Mouse (Mus musculus) right cerebral cortex, postnatal 25 days (tissue): ENCODE data around the gene Slc12a4.

Experiments
- DNase-seq: peaks from one replicate; pipeline ENCODE4 v3.0.0; 2022

The Slc12a4 gene

GRCm38 (mm10) chr8:105925123-105925522, 40.8 kb downstream of the Slc12a4 start:
- DNase-seq: no peak

GRCm38 (mm10) chr8:105919390-105919789, 46.5 kb downstream of the Slc12a4 start:
- no peak for DNase-seq

- no peak for DNase-seq
Measured at GRCm38 (mm10) chr8:105900941-105901616, 64.8 kb downstream of the Slc12a4 start.

GRCm38 (mm10) chr8:105900180-105900940, 65.5 kb downstream of the Slc12a4 start, which contains the start of gene Pskh1:
TSS of gene Pskh1 (plus strand) at chr8:105900441.
- peak; percentile 94 for DNase-seq

- no peak for DNase-seq
Measured at GRCm38 (mm10) chr8:105897801-105898480, 68.0 kb downstream of the Slc12a4 start.
